Mouse (Mus musculus) heart, adult 2 months (tissue): ENCODE measurements around the gene Med13l. TPM values are rescaled to one million over a fixed set of nuclear protein-coding genes. Genes with fewer than 3 reads are reported as not detected.

Experiments used
- DNase-seq, 2 experiments: peaks; one replicate each; pipeline ENCODE4 v3.0.0; 2021
- H3K27ac ChIP-seq: fragments of 200-600 bp; 2 replicates; pipeline ENCODE4 v1.8.1; 2022
- H3K27me3 ChIP-seq: fragments of 200-500 bp; 2 replicates; pipeline ENCODE4 v1.6.1; 2012; ENCODE audit warnings: mild to moderate bottlenecking, low read length, inconsistent platforms, mixed read lengths; ENCODE audit not compliant: control insufficient read depth, insufficient read depth
- H3K36me3 ChIP-seq: fragments of 200-500 bp; 2 replicates; pipeline ENCODE4 v1.6.1; 2012; ENCODE audit warnings: low read length, inconsistent platforms; ENCODE audit not compliant: control insufficient read depth, insufficient read depth
- H3K4me1 ChIP-seq: fragments of 200-500 bp; 2 replicates; pipeline ENCODE4 v1.6.1; 2011; ENCODE audit warnings: low read length; ENCODE audit not compliant: control insufficient read depth, insufficient read depth
- H3K4me3 ChIP-seq: fragments of 200-600 bp; 2 replicates; pipeline ENCODE4 v1.8.1; 2022
- H3K79me2 ChIP-seq: fragments of 200-500 bp; replicated peaks from 2 replicates; pipeline ENCODE4 v1.6.1; 2012; ENCODE audit warnings: mild to moderate bottlenecking, inconsistent platforms, low read length, moderate library complexity, mixed read lengths; ENCODE audit not compliant: control insufficient read depth, insufficient read depth
- H3K9ac ChIP-seq: fragments of 200-500 bp; 2 replicates; pipeline ENCODE4 v1.6.1; 2012; ENCODE audit warnings: low read depth, mild to moderate bottlenecking, control low read depth, inconsistent platforms, low read length, mixed read lengths
- CTCF ChIP-seq: fragments of 200-600 bp; IDR thresholded peaks from 2 replicates; pipeline ENCODE4 v1.8.1; 2022; ENCODE audit warnings: antibody characterized with exemption, mild to moderate bottlenecking, moderate library complexity
- EP300 ChIP-seq: fragments of 200-500 bp; IDR thresholded peaks from 2 replicates; pipeline ENCODE4 v1.6.1; 2011; ENCODE audit warnings: low read depth, low read length, control low read depth; ENCODE audit not compliant: insufficient read depth
- POLR2A ChIP-seq: fragments of 200-500 bp; IDR thresholded peaks from 2 replicates; pipeline ENCODE4 v1.6.1; 2011; ENCODE audit warnings: mild to moderate bottlenecking, low read depth, low read length, control low read depth; ENCODE audit not compliant: insufficient read depth
- WGBS: fragments of 180-500 bp; shearing (Covaris S2); methylation state at CpG from one replicate; pipeline ENCODE4 v1.1.7; 2018; 5-methylcytosine and 5-hydroxymethylcytosine counted together
- intact Hi-C: fragments of 180-260 bp; cut with DNase I; formaldehyde crosslinking; loops from one replicate; pipeline ENCODE4 v1.15.1; 2025
- polyA plus RNA-seq: library from polyadenylated mRNA; depleted of rRNA; stranded (reverse); fragments of >200 nt; gene quantifications from 2 replicates; pipeline ENCODE4 v1.2.3, GENCODE M21; 2012
- total RNA-seq, 2 experiments: library from RNA; stranded (reverse); gene quantifications; 2 replicates each; pipeline ENCODE4 v1.2.3; 2021

Gene Med13l
- total and polyA plus RNA-seq, 3 experiments, result 11.0 to 30.8 (median 29.9) TPM

GRCm38 (mm10) chr5:118638534-118639109 is 78.1 kb downstream of the Med13l start:
- no peaks in the 10 kb centered on the region for H3K36me3 ChIP-seq
- intact Hi-C loops, result loop anchor here (5.0 kb wide), 1 partner anchor 36 kb away; no protein-coding TSS in a partner anchor
- DNase-seq, result no peak
- peaks cover 9% of the 10 kb centered on the region for H3K79me2 ChIP-seq
- no peak overlapping the region for H3K9ac ChIP-seq
- TF ChIP-seq CTCF (no peak), POLR2A (no peak), EP300 (no peak)
- H3K4me3 ChIP-seq, result no peak overlapping the region
- no peaks in the 10 kb centered on the region for H3K27me3 ChIP-seq
- peaks cover 30% of the 10 kb centered on the region for H3K4me1 ChIP-seq
- H3K27ac ChIP-seq, result no peak overlapping the region
- 56% methylated on average over 9 of the region's 9 CpGs for WGBS

GRCm38 (mm10) chr5:118639117-118639707 is 78.7 kb downstream of the Med13l start:
- H3K27me3 ChIP-seq, result no peaks in the 10 kb centered on the region
- H3K9ac ChIP-seq, result no peak overlapping the region
- no peak overlapping the region for H3K27ac ChIP-seq
- H3K36me3 ChIP-seq, result no peaks in the 10 kb centered on the region
- H3K4me3 ChIP-seq, result no peak overlapping the region
- WGBS, result 40% methylated on average over 5 of the region's 5 CpGs
- H3K79me2 ChIP-seq, result peaks cover 9% of the 10 kb centered on the region
- H3K4me1 ChIP-seq, result peaks cover 30% of the 10 kb centered on the region
- intact Hi-C loops, result loop anchor here (5.0 kb wide), 1 partner anchor 37 kb away; no protein-coding TSS in a partner anchor
- TF ChIP-seq CTCF (no peak), POLR2A (no peak), EP300 (no peak)
- no peak for DNase-seq

GRCm38 (mm10) chr5:118644041-118644440 is 83.6 kb downstream of the Med13l start:
- peaks cover 10% of the 10 kb centered on the region for H3K79me2 ChIP-seq
- H3K4me1 ChIP-seq, result peaks cover 19% of the 10 kb centered on the region
- H3K27me3 ChIP-seq, result no peaks in the 10 kb centered on the region
- no peak overlapping the region for H3K4me3 ChIP-seq
- no peak for DNase-seq
- no peak overlapping the region for H3K9ac ChIP-seq
- no peaks in the 10 kb centered on the region for H3K36me3 ChIP-seq
- H3K27ac ChIP-seq, result no peak overlapping the region
- WGBS, result 75% methylated on average over 12 of the region's 12 CpGs
- intact Hi-C loops, result no loop called here
- TF ChIP-seq CTCF (no peak), EP300 (no peak), POLR2A (no peak)

GRCm38 (mm10) chr5:118644511-118644910 is 84.0 kb downstream of the Med13l start:
- Histone ChIP-seq H3K27ac (no peak overlapping the region), H3K9ac (no peak overlapping the region), H3K4me3 (no peak overlapping the region), H3K36me3 (no peaks in the 10 kb centered on the region), H3K27me3 (no peaks in the 10 kb centered on the region), H3K79me2 (peaks cover 10% of the 10 kb centered on the region), H3K4me1 (peaks cover 19% of the 10 kb centered on the region)
- no peak for DNase-seq
- WGBS, result 74% methylated on average over 8 of the region's 8 CpGs
- intact Hi-C loops, result no loop called here
- TF ChIP-seq POLR2A, result no peak
- no peak for TF ChIP-seq CTCF

- WGBS, result 39% methylated on average over 10 of the region's 10 CpGs
- intact Hi-C loops, result no loop called here
- peaks cover 21% of the 10 kb centered on the region for H3K4me1 ChIP-seq
- TF ChIP-seq EP300 (peak; percentile 81; the same call in 1 of the 2 replicates), CTCF (peak; percentile 16; the same call in 1 of the 2 replicates), POLR2A (no peak; the same call in 1 of the 2 replicates)
- H3K27me3 ChIP-seq, result no peaks in the 10 kb centered on the region
- H3K27ac ChIP-seq, result peak overlapping the region; percentile 78
- H3K4me3 ChIP-seq, result no peak overlapping the region
- H3K9ac ChIP-seq, result no peak overlapping the region
- H3K79me2 ChIP-seq, result peaks cover 8% of the 10 kb centered on the region
- H3K36me3 ChIP-seq, result no peaks in the 10 kb centered on the region
- DNase-seq, result peak in 1 of 2 experiments; percentile 39
Measured at GRCm38 (mm10) chr5:118645196-118645805, 84.8 kb downstream of the Med13l start.

GRCm38 (mm10) chr5:118646897-118647296 is 86.4 kb downstream of the Med13l start:
- 39% methylated on average over 5 of the region's 5 CpGs for WGBS
- Histone ChIP-seq H3K4me1 (peaks cover 25% of the 10 kb centered on the region), H3K36me3 (peaks cover 2% of the 10 kb centered on the region; the same call in 1 of the 2 replicates), H3K4me3 (no peak overlapping the region), H3K9ac (no peak overlapping the region), H3K27me3 (no peaks in the 10 kb centered on the region), H3K79me2 (peaks cover 6% of the 10 kb centered on the region), H3K27ac (no peak overlapping the region)
- DNase-seq, result no peak
- intact Hi-C loops, result no loop called here
- TF ChIP-seq EP300 (no peak), CTCF (no peak), POLR2A (no peak)
